Mouse (Mus musculus): ENCODE data around the gene Sp2. TPM values are rescaled to one million over a fixed set of nuclear protein-coding genes. Genes with fewer than 3 reads are reported as not detected.
A peak's percentile ranks its signal among the peaks of the same experiment; 100 is the strongest.

Gene Sp2
- polyA plus RNA-seq, 1 experiment from 2014 or later: 13.0 TPM

- Histone ChIP-seq H3K27me3 (peaks cover 98% of the 10 kb centered on the region), H3K4me1 (replicated peaks) (peaks cover 27% of the 10 kb centered on the region), H3K36me3 (no peaks in the 10 kb centered on the region), H3K4me2 (peak overlapping the region; percentile 43), H3K9me3 (replicated peaks) (no peaks in the 10 kb centered on the region), H3K4me3 (replicated peaks) (peak overlapping the region; percentile 27), H3K27ac (no peak overlapping the region), H3K9ac (no peak overlapping the region)
- 2% methylated on average over 66 of the region's 68 CpGs for WGBS (ENCODE audit: insufficient replicate concordance)
- DNase-seq: no peak
- ATAC-seq (ENCODE audit: low read depth): no peak
Observed at GRCm38 (mm10) chr11:97018583-97019344, 36.0 kb upstream of the Sp2 start.

GRCm38 (mm10) chr11:97017696-97018582 is 35.2 kb upstream of the Sp2 start:
- Histone ChIP-seq H3K4me3 (replicated peaks) (peak overlapping the region; percentile 27; the same call in 1 of the 2 replicates), H3K9me3 (replicated peaks) (no peaks in the 10 kb centered on the region), H3K4me1 (replicated peaks) (peaks cover 27% of the 10 kb centered on the region), H3K27me3 (peaks cover 98% of the 10 kb centered on the region), H3K36me3 (no peaks in the 10 kb centered on the region), H3K27ac (no peak overlapping the region), H3K9ac (no peak overlapping the region), H3K4me2 (peak overlapping the region; percentile 43)
- ATAC-seq (ENCODE audit: low read depth): no peak
- 2% methylated on average over 36 of the region's 36 CpGs for WGBS (ENCODE audit: insufficient replicate concordance)
- DNase-seq: no peak

- H3K4me2 ChIP-seq: no peak within 1 kb of the TSS
- H3K4me3 ChIP-seq (replicated peaks): no peak within 1 kb of the TSS
- 25% methylated on average over 8 of the region's 8 CpGs for WGBS (ENCODE audit: insufficient replicate concordance)
- no peaks in the 10 kb centered on the region for H3K36me3 ChIP-seq
- ATAC-seq (ENCODE audit: low read depth) (no peak), DNase-seq (no peak)
- H3K4me1 ChIP-seq (replicated peaks): peaks cover 4% of the 10 kb centered on the region
- H3K9ac ChIP-seq: no peak within 1 kb of the TSS
- H3K9me3 ChIP-seq (replicated peaks): no peaks in the 10 kb centered on the region
- peaks cover 97% of the 10 kb centered on the region for H3K27me3 ChIP-seq
- no peak within 1 kb of the TSS for H3K27ac ChIP-seq
Observed at GRCm38 (mm10) chr11:97013121-97013670, 30.4 kb upstream of the Sp2 start, which contains the start of gene Sp6. Gene Sp6 (plus strand): TSS chr11:97013394.

- ATAC-seq (ENCODE audit: low read depth) (no peak), DNase-seq (no peak)
- H3K4me1 ChIP-seq (replicated peaks): peaks cover 7% of the 10 kb centered on the region
- no peaks in the 10 kb centered on the region for H3K9me3 ChIP-seq (replicated peaks)
- H3K36me3 ChIP-seq: no peaks in the 10 kb centered on the region
- H3K27me3 ChIP-seq: peaks cover 76% of the 10 kb centered on the region
- 25% methylated on average over 8 of the region's 8 CpGs for WGBS (ENCODE audit: insufficient replicate concordance)
- no peak overlapping the region for H3K9ac ChIP-seq
- no peak overlapping the region for H3K27ac ChIP-seq
- no peak overlapping the region for H3K4me3 ChIP-seq (replicated peaks)
- H3K4me2 ChIP-seq: no peak overlapping the region
Observed at GRCm38 (mm10) chr11:97009198-97009790, 26.5 kb upstream of the Sp2 start.

- DNase-seq: no peak
- peaks cover 76% of the 10 kb centered on the region for H3K27me3 ChIP-seq
- ATAC-seq (ENCODE audit: low read depth): no peak
- 37% methylated on average over 9 of the region's 9 CpGs for WGBS (ENCODE audit: insufficient replicate concordance)
- peaks cover 7% of the 10 kb centered on the region for H3K4me1 ChIP-seq (replicated peaks)
- no peak overlapping the region for H3K27ac ChIP-seq
- H3K36me3 ChIP-seq: no peaks in the 10 kb centered on the region
- H3K9me3 ChIP-seq (replicated peaks): no peaks in the 10 kb centered on the region
- no peak overlapping the region for H3K4me2 ChIP-seq
- no peak overlapping the region for H3K4me3 ChIP-seq (replicated peaks)
- H3K9ac ChIP-seq: no peak overlapping the region
Observed at GRCm38 (mm10) chr11:97007093-97007794, 24.5 kb upstream of the Sp2 start.

GRCm38 (mm10) chr11:97003170-97003569 is 20.4 kb upstream of the Sp2 start:
- ATAC-seq (ENCODE audit: low read depth) (no peak), DNase-seq (no peak)
- Histone ChIP-seq H3K9me3 (replicated peaks) (no peaks in the 10 kb centered on the region), H3K9ac (no peak overlapping the region), H3K4me2 (no peak overlapping the region), H3K27ac (no peak overlapping the region), H3K4me1 (replicated peaks) (peaks cover 7% of the 10 kb centered on the region), H3K27me3 (peaks cover 75% of the 10 kb centered on the region), H3K36me3 (no peaks in the 10 kb centered on the region), H3K4me3 (replicated peaks) (no peak overlapping the region)
- WGBS (ENCODE audit: insufficient replicate concordance): 39% methylated on average over 5 of the region's 5 CpGs

GRCm38 (mm10) chr11:96997380-96997956 is 14.7 kb upstream of the Sp2 start:
- H3K27me3 ChIP-seq: peaks cover 86% of the 10 kb centered on the region
- peaks cover 34% of the 10 kb centered on the region for H3K4me1 ChIP-seq (replicated peaks)
- DNase-seq: no peak
- WGBS (ENCODE audit: insufficient replicate concordance): 12% methylated on average over 30 of the region's 30 CpGs
- no peaks in the 10 kb centered on the region for H3K9me3 ChIP-seq (replicated peaks)
- ATAC-seq (ENCODE audit: low read depth): peak; percentile 17; the same call in 1 of the 2 replicates
- H3K4me3 ChIP-seq (replicated peaks): peak overlapping the region; percentile 37
- H3K36me3 ChIP-seq: no peaks in the 10 kb centered on the region
- peak overlapping the region; percentile 2; the same call in 1 of the 2 replicates for H3K9ac ChIP-seq
- peak overlapping the region; percentile 51 for H3K4me2 ChIP-seq
- H3K27ac ChIP-seq: no peak overlapping the region

- Histone ChIP-seq H3K9me3 (replicated peaks) (no peaks in the 10 kb centered on the region), H3K9ac (peak overlapping the region; percentile 2; the same call in 1 of the 2 replicates), H3K36me3 (no peaks in the 10 kb centered on the region), H3K27me3 (peaks cover 80% of the 10 kb centered on the region), H3K27ac (no peak overlapping the region), H3K4me2 (peak overlapping the region; percentile 51), H3K4me3 (replicated peaks) (peak overlapping the region; percentile 37), H3K4me1 (replicated peaks) (peaks cover 40% of the 10 kb centered on the region)
- DNase-seq: no peak
- WGBS (ENCODE audit: insufficient replicate concordance): 29% methylated on average over 17 of the region's 17 CpGs
- ATAC-seq (ENCODE audit: low read depth): peak; percentile 49
Observed at GRCm38 (mm10) chr11:96996773-96997379, 14.1 kb upstream of the Sp2 start.

GRCm38 (mm10) chr11:96995836-96996772 is 13.3 kb upstream of the Sp2 start:
- WGBS (ENCODE audit: insufficient replicate concordance): 41% methylated on average over 15 of the region's 15 CpGs
- Histone ChIP-seq H3K36me3 (no peaks in the 10 kb centered on the region), H3K27ac (no peak overlapping the region), H3K4me1 (replicated peaks) (peaks cover 40% of the 10 kb centered on the region), H3K27me3 (peaks cover 77% of the 10 kb centered on the region), H3K9me3 (replicated peaks) (no peaks in the 10 kb centered on the region), H3K4me3 (replicated peaks) (no peak overlapping the region), H3K4me2 (no peak overlapping the region), H3K9ac (no peak overlapping the region)
- no peak for DNase-seq
- no peak for ATAC-seq (ENCODE audit: low read depth)

Measured in liver, embryonic 13.5 days (tissue).